Mouse (Mus musculus) CH12.LX (cell line): Measurements from ENCODE around the gene Ntm. TPM values are rescaled to one million over a fixed set of nuclear protein-coding genes. Genes with fewer than 3 reads are reported as not detected.

Source experiments
- DNase-seq: peaks from one replicate; pipeline ENCODE4 v3.0.0-alpha.2; 2013; ENCODE audit errors: extremely low read depth
- H3K27ac ChIP-seq: 2 replicates; pipeline ENCODE4 v1.5.1; 2012; ENCODE audit warnings: low read depth, mild to moderate bottlenecking, control low read depth, moderate library complexity; ENCODE audit not compliant: insufficient read depth
- H3K27me3 ChIP-seq: replicated peaks from 2 replicates; pipeline ENCODE3; 2012; ENCODE audit warnings: inconsistent platforms
- H3K36me3 ChIP-seq, 2 experiments: replicated peaks in 1 of 2; 2 replicates each; pipeline versions ENCODE3 to v1.6.1; 2012; ENCODE audit warnings: inconsistent platforms in 1 of 2, low read length in 1 of 2, mild to moderate bottlenecking in 1 of 2, mixed read lengths in 1 of 2, moderate library complexity in 1 of 2; ENCODE audit not compliant: control insufficient read depth in 1 of 2, insufficient read depth in 1 of 2
- H3K4me1 ChIP-seq, 2 experiments: 2 replicates each; pipeline ENCODE4 v1.6.1; 2012; ENCODE audit warnings: inconsistent platforms in 1 of 2, moderate library complexity in 1 of 2; ENCODE audit not compliant: insufficient read depth in 2 of 2, control insufficient read depth in 1 of 2
- H3K4me2 ChIP-seq: 2 replicates; pipeline ENCODE4 v1.6.1; 2012; ENCODE audit warnings: low read depth, mild to moderate bottlenecking, control low read depth; ENCODE audit not compliant: poor library complexity, insufficient read depth, severe bottlenecking
- H3K4me3 ChIP-seq, 3 experiments: fragments of 150-350 bp in 1 of 3; sonication (generic) in 1 of 3; replicated peaks in 1 of 3; 2 replicates each; pipeline versions ENCODE3 to v1.5.1; 2011 to 2012; ENCODE audit warnings: low read depth in 2 of 3, low read length in 2 of 3, mild to moderate bottlenecking in 2 of 3, moderate library complexity in 2 of 3, control low read depth in 1 of 3, improper control_type of control experiment in 1 of 3, inconsistent platforms in 1 of 3, mixed read lengths in 1 of 3; ENCODE audit not compliant: poor library complexity in 1 of 3
- H3K79me2 ChIP-seq: replicated peaks from 2 replicates; pipeline ENCODE4 v1.6.1; 2012; ENCODE audit warnings: mild to moderate bottlenecking, moderate library complexity; ENCODE audit not compliant: control insufficient read depth, poor library complexity, insufficient read depth, severe bottlenecking; ENCODE audit errors: extremely low read depth
- H3K9ac ChIP-seq: 2 replicates; pipeline ENCODE4 v1.6.1; 2012; ENCODE audit warnings: low read depth, mild to moderate bottlenecking, control low read depth, moderate library complexity; ENCODE audit not compliant: insufficient read depth
- H3K9me3 ChIP-seq: replicated peaks from 2 replicates; pipeline ENCODE3; 2012; ENCODE audit warnings: low read length, inconsistent platforms, mixed read lengths
- BHLHE40 ChIP-seq: IDR thresholded peaks from 2 replicates; pipeline ENCODE4 v1.6.1; 2011; ENCODE audit warnings: mild to moderate bottlenecking, low read depth, low read length, improper control_type of control experiment
- EP300 ChIP-seq: IDR thresholded peaks from 2 replicates; pipeline ENCODE4 v1.6.1; 2011; ENCODE audit warnings: low read length, improper control_type of control experiment
- HCFC1 ChIP-seq: IDR thresholded peaks from 2 replicates; pipeline ENCODE4 v1.6.1; 2012; ENCODE audit warnings: low read depth, mild to moderate bottlenecking, inconsistent platforms, low read length, improper control_type of control experiment
- JUN ChIP-seq: IDR thresholded peaks from 2 replicates; pipeline ENCODE4 v1.6.1; 2011; ENCODE audit warnings: low read depth, mild to moderate bottlenecking, low read length, improper control_type of control experiment, moderate library complexity; ENCODE audit not compliant: insufficient read depth
- JUND ChIP-seq: conservative IDR thresholded peaks from 2 replicates; pipeline ENCODE4 v1.6.1; 2011; ENCODE audit warnings: low read depth, low read length, improper control_type of control experiment
- KAT2A ChIP-seq: IDR thresholded peaks from 2 replicates; pipeline ENCODE4 v1.6.1; 2012; ENCODE audit warnings: low read length, improper control_type of control experiment, inconsistent platforms; ENCODE audit not compliant: insufficient replicate concordance
- MAFK ChIP-seq: IDR thresholded peaks from 2 replicates; pipeline ENCODE4 v1.6.1; 2011; ENCODE audit warnings: low read length, improper control_type of control experiment; ENCODE audit not compliant: insufficient replicate concordance
- MEF2A ChIP-seq: IDR thresholded peaks from 2 replicates; pipeline ENCODE4 v1.6.1; 2014; ENCODE audit warnings: low read depth, mild to moderate bottlenecking, inconsistent platforms, low read length, improper control_type of control experiment, borderline replicate concordance
- MXI1 ChIP-seq: IDR thresholded peaks from 2 replicates; pipeline ENCODE4 v1.6.1; 2011; ENCODE audit warnings: mild to moderate bottlenecking, low read depth, low read length, improper control_type of control experiment
- NELFE ChIP-seq: IDR thresholded peaks from 2 replicates; pipeline ENCODE4 v1.6.1; 2011; ENCODE audit warnings: low read depth, low read length, improper control_type of control experiment
- NRF1 ChIP-seq: IDR thresholded peaks from 2 replicates; pipeline ENCODE4 v1.6.1; 2014; ENCODE audit warnings: low read depth, mild to moderate bottlenecking, inconsistent platforms, low read length, improper control_type of control experiment, moderate library complexity
- POLR2A ChIP-seq: IDR thresholded peaks from 2 replicates; pipeline ENCODE4 v1.6.1; 2011; ENCODE audit warnings: low read depth, mild to moderate bottlenecking, improper control_type of control experiment, low read length
- POLR2AphosphoS2 ChIP-seq: IDR thresholded peaks from 2 replicates; pipeline ENCODE4 v1.6.1; 2011; ENCODE audit warnings: low read depth, low read length, improper control_type of control experiment
- RCOR1 ChIP-seq: conservative IDR thresholded peaks from 2 replicates; pipeline ENCODE4 v1.6.1; 2012; ENCODE audit warnings: low read depth, mild to moderate bottlenecking, inconsistent platforms, low read length, improper control_type of control experiment
- ZC3H11A ChIP-seq: IDR thresholded peaks from 2 replicates; pipeline ENCODE4 v1.6.1; 2012; ENCODE audit warnings: low read depth, mild to moderate bottlenecking, inconsistent platforms, low read length, improper control_type of control experiment
- ZKSCAN1 ChIP-seq: IDR thresholded peaks from 2 replicates; pipeline ENCODE4 v1.6.1; 2012; ENCODE audit warnings: low read depth, inconsistent platforms, low read length, improper control_type of control experiment, borderline replicate concordance
- ZMIZ1 ChIP-seq: IDR thresholded peaks from 2 replicates; pipeline ENCODE4 v1.6.1; 2012; ENCODE audit warnings: low read depth, mild to moderate bottlenecking, inconsistent platforms, low read length, improper control_type of control experiment
- dilution Hi-C: fragments of 300-500 bp; cut with MboI; formaldehyde crosslinking; loops from 2 replicates; pipeline ENCODE4 v1.14.3; 2020; ENCODE audit warnings: low sequenced_read_pairs; ENCODE audit not compliant: extremely low pct_unique_long_range_greater_than_20kb, extremely low pct_ligation_motif_present
- in situ Hi-C: fragments of 300-500 bp; cut with MboI; formaldehyde crosslinking; loops from 3 replicates; pipeline ENCODE4 v1.14.3; 2019; ENCODE audit warnings: low sequenced_read_pairs, low pct_ligation_motif_present, low pct_unique_long_range_greater_than_20kb, mixed read lengths
- polyA plus RNA-seq: library from polyadenylated mRNA; unstranded; fragments of >175 nt; gene quantifications from 2 replicates; pipeline ENCODE4 v1.2.1, GENCODE M21; 2012; ENCODE audit warnings: low read depth; ENCODE audit not compliant: insufficient read length
- total RNA-seq, 2 experiments: library from RNA; depleted of rRNA; stranded (reverse); fragments of 300-350 nt in 1 of 2; fragments of >200 nt in 1 of 2; gene quantifications; 2 replicates each; pipeline ENCODE4 v1.2.3; 2012 to 2014

Ntm gene
- total and polyA plus RNA-seq, 3 experiments, result not detected

- DNase-seq, result no peak
- Histone ChIP-seq H3K27ac (no peak overlapping the region), H3K4me1 (no peaks in the 10 kb centered on the region), H3K4me3 (no peak overlapping the region), H3K9me3 (peaks cover 70% of the 10 kb centered on the region), H3K9ac (no peak overlapping the region), H3K79me2 (no peaks in the 10 kb centered on the region), H3K27me3 (no peaks in the 10 kb centered on the region), H3K36me3 (no peaks in the 10 kb centered on the region), H3K4me2 (no peak overlapping the region)
- in situ Hi-C loops, result no loop called here
- TF ChIP-seq POLR2AphosphoS2, result no peak
- no peak for TF ChIP-seq MEF2A
- no peak for TF ChIP-seq KAT2A
- no peak for TF ChIP-seq POLR2A
- no peak for TF ChIP-seq EP300
- TF ChIP-seq JUND, result no peak
- no peak for TF ChIP-seq JUN
- no peak for TF ChIP-seq MXI1
- TF ChIP-seq ZMIZ1, result no peak
- no peak for TF ChIP-seq NELFE
- no peak for TF ChIP-seq RCOR1
- no peak for TF ChIP-seq MAFK
- no peak for TF ChIP-seq ZKSCAN1
- no peak for TF ChIP-seq HCFC1
- dilution Hi-C loops, result no loop called here
These were observed 768.7 kb downstream of the Ntm start for GRCm38 (mm10) chr9:29194265-29194664.

GRCm38 (mm10) chr9:29183011-29183410 is 779.9 kb downstream of the Ntm start:
- Histone ChIP-seq H3K27ac (no peak overlapping the region), H3K9ac (no peak overlapping the region), H3K4me2 (no peak overlapping the region), H3K9me3 (peaks cover 83% of the 10 kb centered on the region), H3K36me3 (no peaks in the 10 kb centered on the region), H3K79me2 (no peaks in the 10 kb centered on the region), H3K27me3 (no peaks in the 10 kb centered on the region), H3K4me3 (no peak overlapping the region), H3K4me1 (no peaks in the 10 kb centered on the region)
- no peak for DNase-seq
- dilution Hi-C loops (no loop called here), in situ Hi-C loops (no loop called here)
- no peak for TF ChIP-seq BHLHE40
- TF ChIP-seq HCFC1, result no peak
- no peak for TF ChIP-seq NRF1
- no peak for TF ChIP-seq ZC3H11A
